Mouse (Mus musculus): Measurements from ENCODE around the gene Tmem160. TPM values are rescaled to one million over a fixed set of nuclear protein-coding genes. Genes with fewer than 3 reads are reported as not detected.

The Tmem160 gene
- total RNA-seq (2017), result 16.1 to 32.9 TPM (median 21.0 TPM) in 3 replicates

DNA sequence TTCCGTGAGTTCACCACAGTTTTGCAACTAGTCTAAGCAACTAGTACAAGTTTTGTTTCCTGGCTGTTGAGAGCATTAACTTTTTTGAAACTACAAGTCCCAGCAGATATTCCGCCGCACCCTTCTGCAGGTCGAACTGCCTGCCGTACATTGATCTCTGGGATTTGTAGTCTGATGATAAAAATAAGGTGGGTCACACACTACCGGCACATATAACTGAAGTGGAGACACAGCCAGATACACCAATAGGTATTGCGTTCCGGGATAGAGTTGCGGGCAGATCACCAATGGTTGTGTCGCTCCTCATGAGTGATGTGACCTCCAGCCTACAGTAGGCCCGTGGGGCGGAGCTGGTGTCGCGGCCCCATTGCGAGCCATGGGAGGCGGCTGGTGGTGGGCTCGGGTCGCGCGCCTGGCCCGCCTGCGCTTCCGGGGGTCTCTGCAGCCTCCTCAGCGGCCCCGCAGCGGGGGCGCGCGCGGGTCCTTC, at the start of gene Tmem160:
TSS of gene Tmem160 (plus strand) at position 193 of the 487 bp plus-strand sequence.
- peak; percentile 99 for ATAC-seq (replicated peaks; ENCODE audit: insufficient number of reproducible peaks, low FRiP score, low TSS enrichment, poor library complexity, severe bottlenecking)

DNA sequence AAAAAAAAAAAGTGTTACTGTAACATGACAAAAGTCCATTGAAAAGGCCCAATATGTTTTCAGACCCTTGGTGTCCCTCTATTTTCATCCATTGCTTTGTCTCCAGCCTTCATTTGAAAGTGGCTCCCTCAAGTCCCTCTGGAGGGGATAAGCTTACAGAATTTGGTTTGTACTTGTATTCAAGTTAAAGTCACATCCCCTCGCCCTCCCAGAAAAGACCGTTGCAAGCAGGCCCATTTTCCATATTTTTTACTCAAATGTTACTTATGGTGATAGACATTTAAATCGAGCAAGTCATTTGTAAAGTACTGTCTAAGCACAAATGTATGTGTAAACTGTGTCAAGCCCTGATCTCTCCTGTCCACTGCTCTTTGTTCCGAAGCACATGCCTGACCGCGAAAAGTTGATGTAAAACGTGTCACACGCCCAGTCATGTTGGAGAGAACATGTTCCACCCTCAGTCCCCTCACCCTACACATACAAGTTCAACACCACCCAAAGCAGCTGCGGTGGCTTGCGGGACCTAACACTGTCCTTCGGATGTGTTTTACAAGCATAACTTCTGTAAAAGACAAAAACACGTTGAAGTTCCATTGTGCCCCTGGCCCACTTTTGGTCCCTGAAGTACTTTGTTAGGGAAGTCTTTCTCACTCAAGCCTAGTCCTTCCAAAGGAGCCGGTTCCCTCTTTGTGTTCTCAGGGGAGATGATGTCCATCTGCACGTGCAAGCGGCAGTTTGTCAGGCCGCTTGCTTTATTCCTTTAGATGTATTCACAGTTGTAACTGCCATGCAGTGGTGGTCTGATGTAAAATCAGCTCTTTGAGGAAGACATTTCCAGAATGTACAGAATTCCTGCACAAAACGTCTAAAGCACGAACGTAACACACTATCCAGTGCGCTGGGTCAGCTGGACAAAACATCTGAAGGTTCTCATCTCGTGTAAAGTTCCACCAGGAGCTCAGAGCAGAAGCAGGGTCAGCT, 49.3 kb upstream of the Tmem160 start:
- ATAC-seq (replicated peaks; ENCODE audit: insufficient number of reproducible peaks, low FRiP score, low TSS enrichment, poor library complexity, severe bottlenecking), result no peak

DNA sequence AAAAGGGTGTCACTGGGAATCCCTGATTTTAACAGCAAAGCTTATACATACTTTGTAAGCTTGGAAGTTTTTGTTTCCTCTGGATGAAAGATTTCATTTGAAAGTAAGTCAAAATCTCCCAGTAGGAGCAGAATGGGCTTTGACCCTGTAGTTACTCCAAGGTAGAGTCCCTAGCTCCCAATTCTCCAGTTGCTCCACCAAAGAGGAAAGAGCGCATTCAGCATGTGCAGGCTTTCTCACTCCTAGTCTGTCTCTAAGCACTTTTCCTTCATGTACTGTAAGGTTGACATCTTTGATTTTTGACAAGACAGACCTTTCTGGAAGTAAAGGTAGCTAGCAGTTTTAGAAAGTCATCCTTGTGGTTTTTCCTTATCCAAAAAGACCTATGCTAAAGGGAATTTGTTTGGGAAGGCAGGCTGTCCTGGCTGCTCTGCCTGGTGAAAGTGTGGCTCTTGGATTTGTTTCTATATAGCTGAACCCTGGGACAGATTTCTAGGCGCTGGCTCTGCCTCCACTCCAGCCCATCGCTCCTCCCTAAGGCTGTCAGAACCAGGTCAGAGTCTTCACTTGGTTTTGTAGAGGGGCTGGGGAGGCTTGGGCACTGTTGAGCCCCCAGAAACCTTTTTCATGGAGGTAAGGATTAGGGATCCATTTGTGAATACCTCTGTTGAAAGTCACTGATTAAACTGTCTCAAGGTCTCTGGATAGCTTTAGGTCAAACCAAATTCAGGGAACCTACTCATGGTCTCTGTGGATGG, 48.1 kb upstream of the Tmem160 start:
- ATAC-seq (replicated peaks; ENCODE audit: insufficient number of reproducible peaks, low FRiP score, low TSS enrichment, poor library complexity, severe bottlenecking), result no peak

DNA sequence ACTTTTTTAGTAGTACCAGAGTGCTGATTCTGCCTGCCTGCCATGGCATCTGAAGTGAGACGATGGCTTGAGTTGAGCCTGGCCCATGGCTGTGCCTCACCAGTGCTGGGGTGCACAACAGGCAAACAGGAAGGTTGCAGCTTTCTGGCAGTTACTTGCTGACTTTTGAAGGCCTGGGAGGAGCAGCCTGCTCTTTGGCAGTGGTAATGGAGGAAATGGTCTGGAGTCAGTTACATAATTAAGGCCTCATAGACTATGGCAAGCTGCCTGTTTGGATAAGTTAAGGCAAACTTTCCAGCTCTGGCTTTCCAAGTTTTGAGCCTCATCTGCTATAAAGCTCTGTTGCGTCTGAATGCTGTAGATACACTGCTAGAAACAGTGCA, 47.5 kb upstream of the Tmem160 start:
- ATAC-seq (replicated peaks; ENCODE audit: insufficient number of reproducible peaks, low FRiP score, low TSS enrichment, poor library complexity, severe bottlenecking), result no peak

DNA sequence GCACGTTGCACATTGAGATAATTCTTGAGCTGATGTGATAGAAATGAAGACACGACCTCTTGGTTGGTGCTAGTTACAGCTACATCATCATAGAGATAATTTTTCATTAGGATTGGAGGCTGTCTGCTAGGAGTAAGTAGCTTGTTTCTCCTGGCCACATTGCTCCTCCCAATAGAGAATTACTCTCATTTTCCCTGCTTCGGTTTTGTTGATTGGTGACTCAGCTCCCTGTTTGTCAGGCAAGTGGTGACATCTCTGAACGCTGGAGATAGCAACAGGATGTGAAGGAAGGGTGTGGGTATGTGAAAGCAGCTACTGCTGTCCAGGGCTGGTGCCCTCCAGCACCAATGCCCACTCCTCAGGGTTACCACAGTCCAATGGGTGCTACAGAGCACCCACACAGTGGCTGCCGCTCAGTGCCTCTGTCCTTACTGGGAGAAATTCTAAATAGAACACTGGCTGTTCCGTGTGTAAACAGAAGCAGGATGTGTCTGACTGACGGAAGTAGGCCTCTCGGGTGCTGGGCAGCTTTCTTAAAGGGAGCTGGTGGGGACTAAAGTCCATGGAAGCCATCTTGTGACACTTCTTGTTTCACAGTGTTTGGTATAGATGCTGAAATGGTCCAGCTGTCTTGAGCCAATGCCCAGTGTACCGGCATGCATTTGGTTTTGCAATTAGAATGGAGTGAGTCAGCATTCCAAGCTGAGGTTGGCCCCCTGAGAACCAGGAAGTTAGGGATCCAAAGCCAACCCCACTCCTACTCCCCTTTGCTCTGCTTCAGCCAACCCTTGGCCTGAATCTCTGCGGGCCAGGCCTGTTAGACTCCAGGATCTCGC, 46.8 kb upstream of the Tmem160 start:
- peak; percentile 87 for ATAC-seq (replicated peaks; ENCODE audit: insufficient number of reproducible peaks, low FRiP score, low TSS enrichment, poor library complexity, severe bottlenecking)

DNA sequence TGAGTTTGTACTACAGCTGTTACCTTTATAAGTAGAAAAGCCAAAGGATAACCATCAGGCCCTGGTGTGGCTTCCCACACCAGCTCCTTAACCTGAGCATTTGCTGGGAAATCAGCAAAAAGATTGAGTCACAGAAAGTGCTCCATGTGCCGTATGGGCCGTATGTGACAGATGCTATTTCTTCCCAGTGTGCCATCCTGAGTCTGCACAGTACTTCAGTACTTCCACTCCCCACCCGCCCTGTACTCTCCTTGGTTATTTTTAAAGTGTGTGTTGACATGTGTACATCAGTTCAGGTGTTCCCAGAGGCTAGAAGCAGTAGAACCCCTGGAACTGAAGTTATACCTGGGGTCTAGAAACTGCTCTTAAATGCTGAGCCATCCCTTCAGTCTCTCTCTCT, 45.6 kb upstream of the Tmem160 start:
- no peak for ATAC-seq (replicated peaks; ENCODE audit: insufficient number of reproducible peaks, low FRiP score, low TSS enrichment, poor library complexity, severe bottlenecking)

DNA sequence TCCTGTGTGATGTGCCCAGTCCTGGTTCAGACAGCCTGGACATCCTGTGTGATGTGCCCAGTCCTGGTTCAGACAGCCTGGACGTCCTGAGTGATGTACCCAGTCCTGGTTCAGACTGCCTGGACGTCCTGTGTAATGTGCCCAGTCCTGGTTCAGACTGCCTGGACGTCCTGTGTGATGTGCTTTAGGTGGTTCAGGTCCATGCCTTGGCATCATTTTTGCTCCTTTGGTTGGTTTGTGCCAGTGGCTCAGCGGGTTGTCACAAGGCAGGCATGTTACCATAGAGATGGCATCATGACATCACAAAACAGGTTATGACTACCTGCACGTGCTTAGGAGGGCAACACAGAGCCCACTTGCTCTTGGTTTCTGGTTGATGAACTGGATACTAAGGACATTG, 41.5 kb upstream of the Tmem160 start:
- no peak for ATAC-seq (replicated peaks; ENCODE audit: insufficient number of reproducible peaks, low FRiP score, low TSS enrichment, poor library complexity, severe bottlenecking)

DNA sequence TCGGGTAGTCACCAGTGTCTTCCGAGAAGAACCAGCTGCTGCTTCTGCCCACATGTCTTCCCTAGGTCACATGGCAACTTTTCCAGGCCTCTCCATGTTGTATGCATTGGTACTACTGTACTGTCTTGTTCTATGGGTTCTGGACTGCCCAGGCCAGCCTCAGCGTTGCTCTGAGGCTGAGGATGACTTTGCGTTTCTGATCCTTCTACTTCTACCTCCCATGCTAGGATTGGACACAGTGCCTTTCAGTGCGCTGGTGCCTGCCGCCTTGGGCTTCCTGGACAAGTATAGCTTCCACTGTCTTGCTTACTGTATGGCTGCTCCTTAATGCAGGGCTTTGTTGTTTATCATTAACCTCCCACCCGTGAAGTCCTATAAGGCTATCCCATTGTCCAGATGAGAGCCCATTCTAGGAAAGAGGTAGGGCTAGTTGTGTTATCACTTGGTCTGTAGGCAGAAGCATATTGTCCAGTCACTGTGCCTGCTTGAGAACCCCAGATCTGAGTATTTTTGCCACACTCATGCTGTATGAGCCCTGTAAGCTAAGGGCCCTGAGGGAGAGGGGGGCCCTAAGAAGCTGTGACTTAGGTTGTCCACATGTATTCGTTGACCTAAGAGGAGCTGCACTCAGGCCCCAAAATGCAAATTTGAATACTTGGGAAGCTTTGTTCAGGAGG, 40.2 kb upstream of the Tmem160 start:
- no peak for ATAC-seq (replicated peaks; ENCODE audit: insufficient number of reproducible peaks, low FRiP score, low TSS enrichment, poor library complexity, severe bottlenecking)

DNA sequence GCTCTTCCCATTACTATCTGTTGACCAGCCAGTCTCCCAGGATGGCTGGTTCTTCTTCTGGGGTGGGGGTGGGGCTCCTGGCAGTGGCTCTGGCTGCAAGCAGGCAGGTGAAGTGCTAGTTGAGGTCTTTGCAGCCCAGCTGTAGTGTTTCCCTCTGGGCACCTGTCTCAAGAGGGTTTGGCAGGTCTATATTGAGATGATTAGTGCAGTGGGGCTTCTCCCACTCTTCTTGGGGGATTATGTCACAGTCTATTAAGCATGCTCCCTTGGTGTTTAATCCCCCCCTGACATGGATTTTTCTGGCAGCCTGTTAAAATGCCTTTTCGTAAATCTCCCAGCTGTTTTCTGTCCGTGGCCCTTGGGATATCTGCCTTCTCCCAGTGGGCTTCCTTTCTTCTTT, 39.6 kb upstream of the Tmem160 start:
- no peak for ATAC-seq (replicated peaks; ENCODE audit: insufficient number of reproducible peaks, low FRiP score, low TSS enrichment, poor library complexity, severe bottlenecking)

DNA sequence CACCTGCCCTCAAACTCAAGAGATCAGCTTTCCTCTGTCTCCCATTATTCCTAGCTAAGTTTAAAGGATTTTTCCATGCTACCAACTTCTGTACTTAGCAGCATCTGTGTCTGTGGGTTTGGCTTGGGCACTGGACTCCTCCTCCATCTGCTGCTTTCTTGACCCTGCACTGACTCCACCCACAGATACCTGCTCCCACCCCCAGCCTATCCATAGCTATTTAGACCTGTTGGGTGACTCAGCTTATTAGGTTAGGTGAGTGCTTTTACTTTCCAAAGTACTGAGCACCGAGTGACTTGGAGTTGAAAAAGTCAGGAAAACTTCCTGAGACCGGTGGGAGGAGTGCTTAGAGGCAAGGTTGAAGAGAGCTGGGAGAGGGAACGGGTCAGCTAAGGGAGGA, 37.2 kb upstream of the Tmem160 start:
- ATAC-seq (replicated peaks; ENCODE audit: insufficient number of reproducible peaks, low FRiP score, low TSS enrichment, poor library complexity, severe bottlenecking), result no peak

DNA sequence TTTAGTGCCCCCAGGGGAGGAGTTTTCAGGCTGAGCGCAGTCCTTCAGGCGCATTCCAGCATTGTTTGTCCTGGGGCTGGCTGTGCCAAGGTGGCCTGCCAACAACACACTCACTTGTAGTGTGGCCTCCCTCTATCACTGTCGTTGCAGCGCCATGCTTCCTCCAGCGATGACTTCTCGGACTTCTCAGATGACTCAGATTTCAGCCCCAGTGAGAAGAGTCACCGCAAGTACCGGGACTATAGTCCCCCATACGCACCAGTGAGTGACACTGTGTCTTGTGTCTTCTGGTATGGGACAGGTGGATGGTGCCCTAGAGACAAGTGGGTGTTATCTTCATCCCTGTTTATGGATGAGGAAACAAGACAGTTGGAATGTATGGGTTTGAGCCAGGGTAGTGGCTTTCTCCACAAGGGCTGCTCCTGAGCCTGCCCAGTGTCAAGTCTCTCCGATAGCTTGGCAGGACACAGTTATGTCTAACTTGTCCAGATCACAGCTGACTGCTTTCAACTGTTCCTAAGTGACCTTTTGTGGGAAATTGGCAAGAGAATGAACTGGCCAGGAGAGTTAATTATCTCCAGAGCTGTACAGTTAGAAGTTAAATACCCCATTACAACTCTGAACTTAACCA, 35.3 kb upstream of the Tmem160 start:
- ATAC-seq (replicated peaks; ENCODE audit: insufficient number of reproducible peaks, low FRiP score, low TSS enrichment, poor library complexity, severe bottlenecking), result no peak

DNA sequence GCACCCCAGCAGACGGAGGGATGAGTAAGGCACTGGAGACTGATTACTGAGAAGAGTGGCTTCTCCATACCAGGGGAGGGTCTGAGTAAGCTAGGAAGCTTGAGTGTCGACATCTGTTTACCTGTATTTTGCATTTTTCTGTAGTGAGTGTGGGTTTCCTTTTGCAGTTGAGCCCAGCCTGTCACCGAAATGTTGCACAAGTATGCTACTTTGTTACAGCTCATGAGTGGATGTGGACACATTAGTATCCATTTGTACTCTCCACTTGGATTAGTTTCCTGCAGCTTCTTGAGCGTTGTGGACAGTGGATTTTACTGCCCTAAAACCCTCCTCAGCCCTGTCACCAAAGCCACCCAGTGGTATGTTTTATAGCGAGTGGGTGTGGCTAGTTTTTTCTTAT, 33.9 kb upstream of the Tmem160 start:
- no peak for ATAC-seq (replicated peaks; ENCODE audit: insufficient number of reproducible peaks, low FRiP score, low TSS enrichment, poor library complexity, severe bottlenecking)

DNA sequence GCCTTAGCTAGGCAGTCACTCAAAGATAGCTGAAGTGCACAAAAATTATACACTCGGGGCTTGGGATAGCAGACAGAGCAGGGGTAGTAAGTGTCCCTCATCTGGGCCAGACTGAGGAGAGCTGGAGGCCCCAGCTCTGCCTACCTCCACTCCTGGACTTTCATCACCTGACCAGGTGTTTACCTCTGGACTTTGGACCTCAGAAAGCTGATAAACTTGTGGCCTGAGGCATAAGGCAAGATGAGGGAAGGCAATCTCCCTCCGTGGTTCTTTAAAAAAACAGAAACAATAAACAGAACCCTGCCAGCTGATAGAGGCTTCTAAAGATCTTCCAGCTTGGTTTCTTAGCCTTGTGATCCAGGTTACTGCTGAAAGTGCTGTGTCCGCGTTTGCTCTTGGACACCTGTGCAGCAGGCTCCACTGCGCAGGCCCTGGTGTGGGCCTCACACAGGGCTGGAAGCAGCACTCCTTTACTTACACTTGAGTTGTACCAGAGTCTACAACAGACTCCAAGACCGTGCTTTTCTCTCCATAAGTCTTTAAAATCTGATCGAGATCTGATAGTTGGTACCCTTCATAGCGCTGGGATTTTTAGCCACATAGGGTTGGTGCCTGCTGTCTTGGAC, 32.0 kb upstream of the Tmem160 start:
- ATAC-seq (replicated peaks; ENCODE audit: insufficient number of reproducible peaks, low FRiP score, low TSS enrichment, poor library complexity, severe bottlenecking), result no peak

DNA sequence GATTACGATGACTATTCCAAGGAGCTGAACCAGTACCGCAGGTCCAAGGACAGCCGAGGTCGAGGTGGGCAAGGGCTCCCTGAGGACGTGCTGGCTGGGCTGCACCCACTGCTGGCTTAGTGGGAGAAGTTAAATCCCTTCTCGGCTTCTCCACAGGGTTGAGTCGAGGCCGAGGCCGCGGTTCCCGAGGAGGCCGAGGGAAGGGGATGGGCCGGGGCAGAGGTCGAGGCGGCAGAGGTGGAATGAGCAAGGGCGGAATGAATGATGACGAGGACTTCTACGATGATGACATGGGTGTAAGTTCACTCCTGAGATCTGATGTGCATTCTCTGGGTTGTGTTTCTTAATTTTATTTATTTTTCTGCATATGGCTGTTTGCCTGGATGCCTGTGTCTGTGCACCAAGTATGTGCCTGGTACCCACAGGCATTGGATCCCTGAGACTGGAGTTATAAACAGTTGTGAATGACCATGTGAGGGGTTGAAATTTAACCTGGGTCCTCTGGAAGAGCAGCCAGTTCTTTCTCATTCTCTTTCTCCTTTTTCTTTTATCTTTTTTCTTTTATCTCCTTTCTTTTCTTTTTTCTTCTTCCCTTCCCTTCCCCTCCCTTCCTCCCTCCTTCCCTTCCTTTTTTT, 30.2 kb upstream of the Tmem160 start:
- ATAC-seq (replicated peaks; ENCODE audit: insufficient number of reproducible peaks, low FRiP score, low TSS enrichment, poor library complexity, severe bottlenecking), result no peak

DNA sequence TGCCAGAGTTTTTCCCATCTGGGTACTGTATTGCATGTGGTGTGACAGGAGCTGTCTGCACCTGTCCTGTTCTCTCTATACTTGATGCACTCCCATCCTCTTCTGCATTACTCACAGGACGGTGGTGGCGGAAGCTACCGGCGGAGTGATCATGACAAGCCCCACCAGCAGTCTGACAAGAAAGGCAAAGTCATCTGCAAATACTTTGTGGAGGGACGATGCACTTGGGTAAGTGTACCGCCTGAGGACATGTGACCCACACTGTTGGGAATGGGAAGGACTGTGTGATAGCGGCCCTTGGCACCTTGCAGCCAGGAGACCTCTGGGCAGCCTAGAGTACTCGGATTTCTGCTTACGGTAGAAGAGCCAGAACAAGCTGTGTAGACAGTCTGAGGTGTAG, 28.8 kb upstream of the Tmem160 start:
- no peak for ATAC-seq (replicated peaks; ENCODE audit: insufficient number of reproducible peaks, low FRiP score, low TSS enrichment, poor library complexity, severe bottlenecking)

DNA sequence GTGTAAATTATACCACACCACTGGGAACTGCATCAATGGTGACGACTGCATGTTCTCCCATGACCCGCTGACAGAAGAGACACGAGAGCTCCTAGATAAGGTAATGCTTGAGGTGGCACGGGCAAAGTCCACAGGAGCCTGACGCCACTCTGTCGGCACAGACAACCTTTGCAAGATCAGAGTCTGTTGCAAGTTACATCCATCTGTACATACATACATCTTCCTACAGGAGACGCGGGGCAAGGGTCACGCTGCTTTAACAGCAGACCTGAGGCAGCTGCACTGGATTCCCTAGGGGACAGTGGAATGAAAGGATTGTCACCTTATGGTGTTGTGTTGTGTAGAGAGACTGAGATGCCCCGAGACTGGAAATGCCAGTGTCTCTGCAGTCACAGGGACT, 26.9 kb upstream of the Tmem160 start:
- ATAC-seq (replicated peaks; ENCODE audit: insufficient number of reproducible peaks, low FRiP score, low TSS enrichment, poor library complexity, severe bottlenecking), result no peak

DNA sequence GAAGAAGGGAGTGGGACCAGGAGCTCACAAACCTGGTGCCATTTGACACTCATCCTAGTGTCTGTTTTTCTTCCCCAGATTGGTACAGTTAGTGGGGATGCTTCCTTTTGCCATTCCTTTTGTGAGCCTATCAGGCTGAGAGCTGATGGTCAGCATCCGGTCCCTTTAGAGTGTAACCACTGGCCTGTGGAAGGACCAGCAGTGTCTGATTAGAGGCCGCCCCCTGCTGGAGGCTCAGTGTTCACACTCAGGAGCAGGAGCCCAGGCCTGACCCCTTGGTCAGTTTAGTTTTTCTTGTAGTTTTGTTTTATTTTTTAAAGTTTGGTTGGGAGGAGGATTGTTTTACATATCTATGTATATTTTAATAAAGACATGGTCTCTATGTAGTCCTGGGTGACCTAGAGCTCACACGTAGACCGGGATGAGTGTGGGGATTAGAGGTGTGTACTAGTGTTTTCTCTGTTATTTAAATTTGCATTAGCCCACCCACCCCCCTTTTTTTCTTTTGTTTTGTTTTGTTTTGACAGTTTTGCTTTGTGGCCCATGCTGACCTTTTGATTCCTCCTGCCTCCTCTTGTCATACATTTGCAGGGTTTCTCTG, 26.4 kb upstream of the Tmem160 start:
- peak; percentile 81; the same call in 1 of the 2 replicates for ATAC-seq (replicated peaks; ENCODE audit: insufficient number of reproducible peaks, low FRiP score, low TSS enrichment, poor library complexity, severe bottlenecking)
